Mouse (Mus musculus) liver, embryonic 14 days (tissue): ENCODE data around the gene L3mbtl1. TPM values are rescaled to one million over a fixed set of nuclear protein-coding genes. Genes with fewer than 3 reads are reported as not detected.

Source experiments
- polyA plus RNA-seq: library from polyadenylated mRNA; depleted of rRNA; stranded (reverse); fragments of >200 nt; gene quantifications from 2 replicates; pipeline ENCODE4 v1.2.3, GENCODE M21; 2012; rRNA removed

L3mbtl1 gene
- polyA plus RNA-seq: 0.09 and 0.10 TPM in 2 replicates

DNA sequence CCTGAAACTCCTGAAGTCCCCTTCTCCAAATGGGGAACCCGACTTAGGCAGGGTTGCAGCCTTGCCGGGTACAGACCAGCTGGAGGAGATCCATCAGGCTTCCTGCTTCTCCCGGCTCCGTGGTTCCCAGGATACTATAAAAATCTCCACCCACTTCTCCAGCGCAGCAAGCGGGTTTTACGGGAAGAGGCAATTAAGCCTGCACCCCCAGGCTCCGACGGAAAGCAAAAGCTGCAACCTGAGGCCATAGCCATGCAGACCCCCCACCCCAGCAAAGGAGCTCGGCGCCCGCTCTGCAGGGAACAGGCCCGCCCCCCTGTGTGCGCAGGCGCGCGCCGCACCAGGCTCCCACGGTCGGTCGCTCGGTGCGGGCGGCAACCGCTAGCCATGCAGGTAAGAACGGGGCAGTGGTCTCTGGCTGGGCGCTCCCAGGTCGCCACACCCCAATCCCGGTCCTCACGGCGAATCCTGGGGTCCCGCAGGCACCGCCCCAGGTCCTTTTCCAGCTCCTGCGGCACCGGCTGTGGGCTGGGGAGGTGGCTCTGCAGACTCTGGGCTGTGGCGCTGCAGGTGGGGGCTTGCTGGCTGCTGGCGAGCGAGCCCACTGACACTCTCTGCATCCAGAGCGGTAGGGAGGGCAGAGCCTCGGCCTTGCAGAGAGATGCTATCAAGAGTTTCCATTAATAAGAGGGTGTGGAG, at the start of gene L3mbtl1:
L3mbtl1 (plus strand) TSS at position 325 of the 699 bp plus-strand sequence.

DNA sequence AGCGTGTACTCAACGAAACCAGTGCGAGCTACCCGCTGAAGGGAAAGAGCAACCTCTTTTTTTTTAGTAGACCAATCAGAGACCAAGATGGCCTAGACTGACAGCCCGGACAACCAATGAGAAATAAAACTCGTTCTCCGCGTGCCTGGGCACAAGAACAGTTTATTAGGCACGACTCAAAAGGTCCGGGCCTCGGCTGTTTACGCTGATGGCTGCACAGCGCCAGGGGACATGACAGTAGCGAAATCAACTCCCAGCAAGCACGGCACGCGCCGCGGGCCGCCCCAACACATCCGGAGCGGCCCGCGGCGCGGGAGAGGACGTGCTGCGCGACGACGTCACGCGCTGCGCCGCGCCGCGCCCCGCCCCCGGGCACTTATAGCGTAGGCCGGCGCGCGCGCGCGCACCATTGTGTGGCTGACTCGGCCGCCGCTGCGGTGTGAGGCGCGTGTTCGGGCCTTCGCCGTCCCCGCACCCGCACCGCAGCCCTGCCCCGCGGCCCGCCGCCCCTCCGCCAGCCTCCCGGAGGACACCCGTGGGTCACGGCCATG, 12.1 kb upstream of the L3mbtl1 start, which contains the start of gene Srsf6:
Srsf6 (plus strand) TSS at position 406 of the 551 bp plus-strand sequence.

DNA sequence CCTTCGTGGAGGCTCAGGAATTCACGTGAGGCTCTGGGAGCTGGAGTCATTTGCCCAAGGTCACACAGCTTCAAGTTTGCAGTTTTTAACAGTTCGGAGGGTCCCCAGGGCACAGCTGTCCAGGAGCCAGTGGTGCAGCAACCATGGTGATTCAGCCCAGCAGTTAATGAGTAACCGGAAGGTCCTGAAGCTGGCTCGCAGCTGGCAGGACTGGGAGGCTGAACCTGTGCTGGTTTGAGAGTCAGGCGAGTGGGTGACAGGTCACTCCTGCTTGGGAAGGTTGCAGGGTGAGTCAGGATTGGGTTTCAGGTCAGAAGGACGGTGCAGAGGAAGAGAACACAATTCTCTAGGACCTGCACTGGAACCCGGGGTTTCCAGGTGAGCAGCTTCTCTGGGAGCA, 43.9 kb downstream of the L3mbtl1 start, which contains the start of gene Sgk2:
Sgk2 (plus strand) TSS at position 113 of the 400 bp plus-strand sequence.

DNA sequence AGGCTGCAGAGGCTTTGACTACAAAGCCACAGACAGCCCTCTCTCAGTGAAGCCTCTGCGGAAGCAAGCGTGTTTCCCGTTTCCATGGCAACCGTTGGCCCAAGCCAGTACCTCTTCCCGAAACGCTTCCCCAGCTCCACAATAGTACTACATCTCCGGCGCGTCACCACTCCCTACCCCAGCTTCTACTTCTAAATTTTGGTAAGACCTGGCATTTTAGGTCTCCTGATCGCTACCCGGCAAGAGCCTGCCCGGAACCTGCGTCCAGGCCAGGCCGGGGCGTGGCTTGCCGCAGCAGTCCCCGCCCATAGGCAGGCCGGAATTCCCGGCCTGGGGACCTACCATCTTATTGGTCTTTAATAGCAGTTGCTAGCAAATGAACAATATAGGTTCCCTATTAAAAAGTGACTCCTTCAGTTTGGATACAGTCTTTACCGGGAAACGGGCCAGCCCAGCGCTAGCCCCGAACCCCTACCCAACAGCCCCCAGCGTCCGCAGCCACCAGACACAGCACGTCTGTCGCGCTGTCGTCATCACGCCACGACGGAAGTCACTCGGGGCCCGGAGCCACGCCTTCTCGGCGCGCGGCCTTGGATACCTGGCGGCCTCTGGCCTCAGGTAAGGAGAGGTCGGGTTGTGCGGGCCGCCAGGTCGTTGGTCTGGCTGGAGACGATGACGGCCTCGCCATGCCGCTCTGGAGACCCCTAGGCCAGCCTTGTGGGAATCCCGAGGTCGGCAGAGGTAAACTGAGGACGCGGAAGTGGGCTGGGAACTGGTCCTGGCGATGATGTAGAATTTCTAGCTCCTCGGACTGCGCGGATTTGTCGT, 73.9 kb downstream of the L3mbtl1 start, which contains the start of gene Ift52:
Ift52 (plus strand) TSS at position 439 of the 828 bp plus-strand sequence.

Other genes with a start within 250 kb of the L3mbtl1 start
- gene Srsf6, start 11.9 kb upstream of the L3mbtl1 start, polyA plus RNA-seq: 117 and 129 TPM in 2 replicates
- 1.7 and 2.2 TPM in 2 replicates for gene Sgk2, start 43.9 kb downstream of the L3mbtl1 start, polyA plus RNA-seq
- gene Ift52, start 73.9 kb downstream of the L3mbtl1 start, polyA plus RNA-seq: 10.9 and 12.1 TPM in 2 replicates
- 30.3 and 35.9 TPM in 2 replicates for gene Mybl2, start 111.2 kb downstream of the L3mbtl1 start, polyA plus RNA-seq
- gene Gtsf1l, start 144.4 kb downstream of the L3mbtl1 start, polyA plus RNA-seq: not detected in 2 replicates